Mouse (Mus musculus) stomach, embryonic 14.5 days (tissue): Measurements from ENCODE around the gene Mchr1. TPM values are rescaled to one million over a fixed set of nuclear protein-coding genes. Genes with fewer than 3 reads are reported as not detected.

ENCODE experiments used
- ATAC-seq: fragments of 200-750 bp; cut with Nextera tagmentation; 2 replicates; pipeline ENCODE4 v1.8.0; 2017; ENCODE audit warnings: low read depth, moderate TSS enrichment; ENCODE audit not compliant: insufficient number of reproducible peaks, insufficient read depth, low FRiP score
- H3K27ac ChIP-seq: fragments of 300-500 bp; sonication (generic); 2 replicates; pipeline ENCODE4 v1.5.1; 2014; ENCODE audit warnings: mild to moderate bottlenecking, low read length, moderate library complexity, mixed read lengths
- H3K27me3 ChIP-seq: fragments of 300-500 bp; sonication (generic); 2 replicates; pipeline ENCODE4 v1.6.1; 2014; ENCODE audit warnings: low read length, control low read depth, mixed read lengths; ENCODE audit not compliant: control insufficient read depth, insufficient read depth
- H3K36me3 ChIP-seq: fragments of 300-500 bp; sonication (generic); 2 replicates; pipeline ENCODE4 v1.6.1; 2014; ENCODE audit warnings: mild to moderate bottlenecking, control low read depth, low read length, moderate library complexity, mixed read lengths; ENCODE audit not compliant: control insufficient read depth, insufficient read depth
- H3K4me1 ChIP-seq: fragments of 300-500 bp; sonication (generic); 2 replicates; pipeline ENCODE4 v1.6.1; 2014; ENCODE audit warnings: low read length, control low read depth, mixed read lengths; ENCODE audit not compliant: control insufficient read depth, insufficient read depth
- H3K4me2 ChIP-seq: fragments of 300-500 bp; sonication (generic); replicated peaks from 2 replicates; pipeline ENCODE4 v1.6.1; 2014; ENCODE audit warnings: low read depth, low read length, control low read depth
- H3K4me3 ChIP-seq: fragments of 300-500 bp; sonication (generic); 2 replicates; pipeline ENCODE4 v1.5.1; 2014; ENCODE audit warnings: low read depth, low read length, control low read depth
- H3K9ac ChIP-seq: fragments of 300-500 bp; sonication (generic); replicated peaks from 2 replicates; pipeline ENCODE4 v1.6.1; 2014; ENCODE audit warnings: low read depth, mild to moderate bottlenecking, control low read depth, low read length, moderate library complexity, mixed read lengths
- H3K9me3 ChIP-seq: fragments of 300-500 bp; sonication (generic); 2 replicates; pipeline ENCODE4 v1.6.1; 2016; ENCODE audit warnings: low read depth, low read length, control low read depth; ENCODE audit not compliant: control insufficient read depth
- WGBS: fragments of 180-500 bp; shearing (Covaris S2); extraction: QIAGEN DNeasy Blood & Tissue Kit; methylation state at CpG from one replicate; pipeline ENCODE4 v1.1.7; 2014; 5-methylcytosine and 5-hydroxymethylcytosine counted together
- polyA plus RNA-seq: library from polyadenylated mRNA; unstranded; fragments of >200 nt; fragmentation: Nextera tagmentation; extraction: Ambion mirVana; gene quantifications from 2 replicates; pipeline ENCODE4 v1.2.1, GENCODE M21; 2014

Gene Mchr1
- polyA plus RNA-seq, 1 experiment from 2014 or later: 0.26 TPM

DNA sequence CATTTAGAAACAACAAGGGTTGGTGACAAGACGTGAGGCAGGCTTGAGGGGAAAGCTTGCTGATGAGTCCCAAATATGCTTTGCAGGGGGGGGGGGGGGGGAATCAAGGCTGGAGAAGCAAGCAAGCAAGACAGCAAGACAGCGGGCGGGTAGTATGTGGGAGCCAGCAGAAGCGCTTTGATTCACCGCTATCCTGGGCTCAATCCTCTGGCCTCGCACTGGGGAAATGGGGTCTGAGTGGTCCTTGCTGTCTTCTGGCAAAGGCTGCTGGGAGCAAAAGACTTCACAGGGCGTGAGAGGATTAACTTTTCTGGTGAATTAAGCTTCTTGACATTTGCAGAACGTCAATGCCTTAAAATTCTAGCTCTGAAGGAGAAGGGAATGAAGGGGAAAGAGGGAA is 763 bp downstream of the Mchr1 start:
- no peak for ATAC-seq
- peak overlapping the region; percentile 30 for H3K4me3 ChIP-seq
- H3K36me3 ChIP-seq: no peaks in the 10 kb centered on the region
- 0 out of 2 replicates have a peak, but pooled peaks cover 7% of the 10 kb centered on the region for H3K4me1 ChIP-seq
- no peaks in the 10 kb centered on the region for H3K9me3 ChIP-seq
- WGBS: 4% methylated on average over 8 of the region's 8 CpGs
- peak overlapping the region; percentile 48 for H3K4me2 ChIP-seq
- no peak overlapping the region for H3K9ac ChIP-seq
- no peaks in the 10 kb centered on the region for H3K27me3 ChIP-seq
- no peak overlapping the region for H3K27ac ChIP-seq

DNA sequence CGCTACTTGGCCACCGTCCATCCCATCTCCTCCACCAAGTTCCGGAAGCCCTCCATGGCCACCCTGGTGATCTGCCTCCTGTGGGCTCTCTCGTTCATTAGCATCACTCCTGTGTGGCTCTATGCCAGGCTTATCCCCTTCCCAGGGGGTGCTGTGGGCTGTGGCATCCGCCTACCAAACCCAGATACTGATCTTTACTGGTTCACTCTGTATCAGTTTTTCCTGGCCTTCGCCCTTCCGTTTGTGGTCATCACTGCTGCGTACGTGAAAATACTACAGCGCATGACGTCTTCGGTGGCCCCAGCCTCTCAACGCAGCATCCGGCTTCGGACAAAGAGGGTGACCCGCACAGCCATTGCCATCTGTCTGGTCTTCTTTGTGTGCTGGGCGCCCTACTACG is 2.2 kb downstream of the Mchr1 start:
- H3K4me1 ChIP-seq: 0 out of 2 replicates have a peak, but pooled peaks cover 7% of the 10 kb centered on the region
- H3K27me3 ChIP-seq: no peaks in the 10 kb centered on the region
- H3K27ac ChIP-seq: no peak overlapping the region
- ATAC-seq: no peak
- H3K9ac ChIP-seq: no peak overlapping the region
- H3K4me3 ChIP-seq: no peak overlapping the region
- no peaks in the 10 kb centered on the region for H3K9me3 ChIP-seq
- no peaks in the 10 kb centered on the region for H3K36me3 ChIP-seq
- H3K4me2 ChIP-seq: no peak overlapping the region
- 91% methylated on average over 18 of the region's 18 CpGs for WGBS

DNA sequence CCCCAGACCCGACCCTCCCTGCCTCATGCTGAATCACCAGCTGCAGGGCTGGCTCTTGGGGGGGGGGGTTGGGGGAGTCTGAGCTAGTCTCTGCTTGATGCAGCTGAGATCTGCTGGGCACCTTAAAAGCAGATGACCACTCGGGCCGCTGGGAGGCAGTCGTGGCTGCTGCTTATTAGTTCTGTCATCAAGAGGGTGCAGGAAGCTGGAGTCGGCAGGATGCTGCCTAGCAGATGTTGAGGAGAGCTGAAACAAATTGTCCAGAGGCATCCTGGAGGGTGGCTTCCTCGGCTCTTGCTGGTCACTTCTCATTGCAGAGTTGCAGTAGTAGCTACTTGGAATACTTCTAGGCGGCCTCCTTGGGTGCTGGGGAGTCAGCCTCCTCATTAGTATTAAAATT is 4.0 kb downstream of the Mchr1 start:
- no peak overlapping the region for H3K4me3 ChIP-seq
- H3K27me3 ChIP-seq: no peaks in the 10 kb centered on the region
- no peak overlapping the region for H3K27ac ChIP-seq
- no peaks in the 10 kb centered on the region for H3K36me3 ChIP-seq
- no peak for ATAC-seq
- no peaks in the 10 kb centered on the region for H3K9me3 ChIP-seq
- H3K9ac ChIP-seq: no peak overlapping the region
- 31% methylated on average over 7 of the region's 7 CpGs for WGBS
- 0 out of 2 replicates have a peak, but pooled peaks cover 7% of the 10 kb centered on the region for H3K4me1 ChIP-seq
- no peak overlapping the region for H3K4me2 ChIP-seq

DNA sequence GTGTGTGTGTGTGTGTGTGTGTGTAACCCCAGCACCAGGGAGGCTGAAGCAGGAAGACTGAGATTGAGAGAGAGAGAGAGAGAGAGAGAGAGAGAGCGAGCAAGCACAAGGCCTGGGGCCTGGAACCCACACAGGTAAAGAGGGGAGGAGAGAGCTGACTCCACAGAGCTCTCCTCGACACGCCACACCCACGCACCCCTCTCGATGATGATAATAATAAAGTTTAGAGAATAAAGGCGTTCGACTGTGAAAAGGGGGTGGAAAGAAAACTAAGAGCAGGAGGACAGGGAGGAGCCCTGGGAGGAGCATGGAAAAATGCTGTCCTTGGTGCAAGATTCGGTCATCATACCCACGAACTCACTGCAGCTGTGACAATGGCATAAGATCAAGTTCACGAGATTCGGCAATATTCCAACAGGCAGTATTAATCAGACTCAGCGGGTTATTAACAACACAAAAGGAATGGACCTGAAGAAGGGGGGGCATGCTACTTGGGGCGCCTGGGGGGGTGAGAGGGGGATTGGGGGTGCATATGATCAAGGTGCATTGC is 4.6 kb downstream of the Mchr1 start:
- ATAC-seq: no peak
- 82% methylated on average over 13 of the region's 13 CpGs for WGBS
- no peaks in the 10 kb centered on the region for H3K27me3 ChIP-seq

DNA sequence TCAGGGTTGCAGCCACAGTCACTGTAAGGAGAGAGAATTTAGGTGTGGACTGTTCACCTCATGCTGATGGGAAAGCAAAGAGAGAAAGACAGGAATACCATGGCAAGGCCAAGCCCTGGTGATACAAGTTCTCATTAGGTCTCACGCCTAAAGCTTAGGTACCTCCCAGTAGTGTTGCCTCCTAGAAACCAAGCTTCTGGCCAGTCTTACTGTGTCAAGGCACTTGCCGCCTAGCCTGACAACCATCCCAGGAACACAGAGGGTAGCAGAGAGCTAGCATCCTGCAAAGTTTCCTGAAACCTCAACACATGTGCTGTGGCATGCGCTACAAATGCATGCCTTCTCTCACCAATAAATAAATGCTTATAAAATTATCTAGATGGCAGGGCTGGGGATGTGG is 11.6 kb downstream of the Mchr1 start:
- ATAC-seq: no peak
- Histone ChIP-seq H3K27ac (peak overlapping the region; percentile 58; the same call in 1 of the 2 replicates), H3K9me3 (no peaks in the 10 kb centered on the region), H3K9ac (no peak overlapping the region), H3K4me2 (no peak overlapping the region), H3K4me1 (peaks cover 14% of the 10 kb centered on the region), H3K27me3 (no peaks in the 10 kb centered on the region), H3K4me3 (no peak overlapping the region), H3K36me3 (no peaks in the 10 kb centered on the region)
- 86% methylated on average over 3 of the region's 3 CpGs for WGBS

More for the DNA sequence above, 4.6 kb downstream of the Mchr1 start:
- Histone ChIP-seq H3K4me2 (no peak overlapping the region), H3K4me3 (no peak overlapping the region), H3K27ac (no peak overlapping the region), H3K9ac (no peak overlapping the region), H3K4me1 (0 out of 2 replicates have a peak, but pooled peaks cover 7% of the 10 kb centered on the region), H3K9me3 (no peaks in the 10 kb centered on the region), H3K36me3 (no peaks in the 10 kb centered on the region)

DNA sequence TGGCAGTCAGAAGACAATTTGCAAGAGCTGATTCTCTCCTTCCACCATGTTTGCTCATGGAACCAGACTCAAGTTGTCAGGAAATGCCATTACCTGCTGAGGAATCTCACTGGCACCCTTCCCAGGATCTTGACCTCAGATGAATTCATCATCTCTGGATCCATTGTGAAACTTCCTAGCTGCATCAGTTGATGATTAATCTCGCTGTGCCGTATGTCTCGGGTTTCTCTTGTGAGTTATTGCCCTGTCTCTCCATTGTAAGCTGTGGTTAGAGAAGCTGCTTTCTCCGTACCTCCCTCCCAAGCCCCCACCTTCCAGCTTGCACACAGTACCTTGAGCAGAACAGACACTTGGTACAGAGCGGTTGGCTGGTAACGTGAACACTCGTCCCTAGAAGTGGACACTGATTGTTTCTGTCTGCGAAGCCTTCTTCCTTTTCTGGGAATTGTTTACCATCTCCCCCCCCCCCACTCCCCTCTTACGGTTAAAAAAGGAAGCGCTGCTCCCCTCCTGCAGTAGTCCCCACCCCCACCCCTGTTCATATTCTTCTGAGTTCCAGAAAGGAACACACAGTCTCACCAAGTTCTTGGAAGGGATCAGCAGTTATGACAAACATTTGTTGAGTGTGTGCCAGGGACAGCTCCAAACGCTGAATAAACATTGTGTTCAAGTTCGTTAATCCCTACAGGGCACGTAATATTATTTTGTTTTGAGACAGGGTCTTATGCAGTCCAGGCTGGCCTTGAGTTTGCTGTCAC is 12.5 kb downstream of the Mchr1 start:
- no peaks in the 10 kb centered on the region for H3K9me3 ChIP-seq
- peaks cover 14% of the 10 kb centered on the region for H3K4me1 ChIP-seq
- no peaks in the 10 kb centered on the region for H3K36me3 ChIP-seq
- H3K9ac ChIP-seq: no peak overlapping the region
- no peaks in the 10 kb centered on the region for H3K27me3 ChIP-seq
- peak overlapping the region; percentile 37 for H3K4me2 ChIP-seq
- peak overlapping the region; percentile 58 for H3K27ac ChIP-seq
- peak; percentile 61; the same call in 1 of the 2 replicates for ATAC-seq
- WGBS: 4% methylated on average over 13 of the region's 13 CpGs
- H3K4me3 ChIP-seq: peak overlapping the region; percentile 8; the same call in 1 of the 2 replicates

DNA sequence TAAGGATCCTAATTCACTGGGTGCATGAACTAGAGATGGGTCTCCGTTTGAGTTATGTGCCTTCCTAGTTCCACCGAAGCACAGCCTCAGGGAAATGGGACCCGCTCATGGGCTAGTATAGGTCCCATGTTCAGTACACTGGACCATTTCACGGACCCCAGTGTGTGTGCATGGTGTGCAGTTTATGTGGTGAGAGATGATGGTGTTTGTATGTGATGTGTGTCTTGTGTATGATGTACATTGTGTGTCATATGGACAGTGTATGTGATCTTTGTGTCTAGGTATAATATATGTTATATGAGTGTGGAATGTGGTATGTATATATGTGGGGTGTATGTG is 13.0 kb downstream of the Mchr1 start:
- H3K9me3 ChIP-seq: no peaks in the 10 kb centered on the region
- no peaks in the 10 kb centered on the region for H3K27me3 ChIP-seq
- H3K36me3 ChIP-seq: no peaks in the 10 kb centered on the region
- H3K4me2 ChIP-seq: peak overlapping the region; percentile 37
- H3K9ac ChIP-seq: no peak overlapping the region
- peak overlapping the region; percentile 58 for H3K27ac ChIP-seq
- 47% methylated on average over 4 of the region's 4 CpGs for WGBS
- no peak for ATAC-seq
- H3K4me1 ChIP-seq: peaks cover 14% of the 10 kb centered on the region
- no peak overlapping the region for H3K4me3 ChIP-seq

DNA sequence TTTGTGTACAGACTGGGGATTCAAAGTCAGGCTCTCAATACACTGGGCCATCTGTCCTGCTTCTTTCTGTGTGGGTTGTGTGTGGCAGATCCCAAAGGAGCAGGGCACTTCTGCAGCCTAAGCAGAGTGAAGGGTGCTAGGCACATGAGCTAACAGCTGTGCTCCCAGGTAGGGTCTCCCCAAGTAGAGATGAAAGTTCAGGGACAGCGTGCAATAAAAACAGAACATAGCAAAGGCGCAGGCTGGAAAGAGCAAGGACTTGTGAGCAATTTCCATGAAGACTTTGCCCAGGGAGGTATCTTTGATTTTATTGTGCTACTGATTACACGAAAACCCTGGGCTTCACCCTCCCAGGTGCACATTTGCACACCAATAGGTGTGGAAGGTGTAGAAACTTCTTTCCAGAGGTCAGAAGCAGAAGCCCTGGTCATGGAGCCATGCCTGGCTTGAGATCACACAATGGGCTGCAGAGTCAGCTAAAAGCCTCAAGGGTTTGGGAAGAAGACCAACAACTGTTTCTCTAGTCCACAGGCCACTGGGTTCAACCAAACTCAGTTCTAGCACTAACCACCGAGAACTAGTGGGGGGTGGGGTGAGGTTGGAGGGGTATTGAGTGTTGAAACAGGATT is 13.8 kb downstream of the Mchr1 start:
- no peak for ATAC-seq
- Histone ChIP-seq H3K27me3 (no peaks in the 10 kb centered on the region), H3K27ac (peak overlapping the region; percentile 58; the same call in 1 of the 2 replicates), H3K4me2 (no peak overlapping the region), H3K36me3 (no peaks in the 10 kb centered on the region), H3K9me3 (no peaks in the 10 kb centered on the region), H3K4me3 (no peak overlapping the region), H3K9ac (no peak overlapping the region), H3K4me1 (peaks cover 14% of the 10 kb centered on the region)
- WGBS: 85% methylated on average over 4 of the region's 4 CpGs
